Mouse (Mus musculus) erythroblast, embryonic 14.5 days (primary cell): ENCODE results near the gene Ndufa13.

Experiments used
- GATA1 ChIP-seq: IDR thresholded peaks from 2 replicates; pipeline ENCODE4 v1.6.1; 2012; ENCODE audit warnings: low read length, inconsistent platforms, mixed read lengths
- TAL1 ChIP-seq: IDR thresholded peaks from 3 replicates; pipeline ENCODE4 v1.6.1; 2012; ENCODE audit warnings: low read length, inconsistent platforms, mixed read lengths

- TF ChIP-seq GATA1 (no peak), TAL1 (no peak)
Observed at GRCm38 (mm10) chr8:69879678-69880077, 22.7 kb downstream of the Ndufa13 start.
